Mouse (Mus musculus): ENCODE data around the gene Mlana. TPM values are rescaled to one million over a fixed set of nuclear protein-coding genes. Genes with fewer than 3 reads are reported as not detected.

Mlana gene
- total and polyA plus RNA-seq, 2 experiments from 2014 or later = not detected

GRCm38 (mm10) chr19:29670247-29670646 lies 27.4 kb upstream of the Mlana start:
- no peak for TF ChIP-seq CTCF (IDR thresholded peaks at IDR 0.05)

DNA sequence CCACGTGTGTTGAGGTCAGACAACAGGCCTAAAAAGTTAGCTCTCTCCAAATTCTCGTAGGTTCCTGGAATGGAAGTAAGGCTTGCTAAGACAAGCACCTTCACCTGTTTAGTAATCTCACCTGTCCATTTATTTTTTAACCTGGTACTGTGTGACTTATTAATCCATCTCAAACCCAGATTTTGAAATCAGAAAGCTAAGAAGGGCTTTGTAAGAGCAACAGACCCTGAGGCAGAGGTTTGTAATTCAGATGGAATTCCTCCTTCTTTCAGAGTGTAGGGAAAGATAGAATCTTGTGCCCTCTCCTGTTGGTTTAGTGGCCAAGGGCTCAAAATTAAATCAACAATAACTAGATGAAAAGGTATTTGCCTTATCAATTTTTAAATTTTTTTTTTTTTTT lies 26.5 kb upstream of the Mlana start:
- no peak for TF ChIP-seq CTCF (IDR thresholded peaks at IDR 0.05)
- H3K4me1 ChIP-seq (ENCODE audit: insufficient read depth, low read length) = no peaks in the 10 kb centered on the region
- H3K9ac ChIP-seq (replicated peaks; ENCODE audit: low read length, poor library complexity, severe bottlenecking) = no peak overlapping the region
- 85% methylated on average over 2 of the region's 2 CpGs for WGBS
- ATAC-seq (ENCODE audit: low FRiP score) = no peak
- H3K36me3 ChIP-seq (ENCODE audit: insufficient read depth, low read length) = no peaks in the 10 kb centered on the region
- H3K27ac ChIP-seq (ENCODE audit: low read depth, low read length) = no peak overlapping the region
- H3K4me3 ChIP-seq (ENCODE audit: low read depth, low read length) = no peak overlapping the region
- DNase-seq (ENCODE audit: low spot score) = no peak
- no peaks in the 10 kb centered on the region for H3K9me3 ChIP-seq (ENCODE audit: low read length)
- no peak overlapping the region for H3K4me2 ChIP-seq (ENCODE audit: low read depth, low read length, poor library complexity, severe bottlenecking)
- H3K27me3 ChIP-seq (ENCODE audit: insufficient read depth, low read length) = no peaks in the 10 kb centered on the region

More at GRCm38 (mm10) chr19:29670247-29670646, 27.4 kb upstream of the Mlana start:
- Histone ChIP-seq H3K27ac (ENCODE audit: low read depth, low read length) (no peak overlapping the region), H3K36me3 (ENCODE audit: insufficient read depth, low read length) (no peaks in the 10 kb centered on the region), H3K9me3 (ENCODE audit: low read length) (no peaks in the 10 kb centered on the region), H3K4me2 (ENCODE audit: low read depth, low read length, poor library complexity, severe bottlenecking) (no peak overlapping the region), H3K4me3 (ENCODE audit: low read depth, low read length) (no peak overlapping the region), H3K4me1 (ENCODE audit: insufficient read depth, low read length) (no peaks in the 10 kb centered on the region), H3K27me3 (ENCODE audit: insufficient read depth, low read length) (no peaks in the 10 kb centered on the region), H3K9ac (replicated peaks; ENCODE audit: low read length, poor library complexity, severe bottlenecking) (no peak overlapping the region)
- DNase-seq (ENCODE audit: low spot score) = no peak
- WGBS = 88% methylated on average over 6 of the region's 6 CpGs
- no peak for ATAC-seq (ENCODE audit: low FRiP score)

- no peak overlapping the region for H3K4me3 ChIP-seq (ENCODE audit: low read depth, low read length)
- H3K4me2 ChIP-seq (ENCODE audit: low read depth, low read length, poor library complexity, severe bottlenecking) = no peak overlapping the region
- no peaks in the 10 kb centered on the region for H3K27me3 ChIP-seq (ENCODE audit: insufficient read depth, low read length)
- H3K27ac ChIP-seq (ENCODE audit: low read depth, low read length) = no peak overlapping the region
- no peak overlapping the region for H3K9ac ChIP-seq (replicated peaks; ENCODE audit: low read length, poor library complexity, severe bottlenecking)
- H3K9me3 ChIP-seq (ENCODE audit: low read length) = no peaks in the 10 kb centered on the region
- no peak for DNase-seq (ENCODE audit: low spot score)
- no peaks in the 10 kb centered on the region for H3K36me3 ChIP-seq (ENCODE audit: insufficient read depth, low read length)
- H3K4me1 ChIP-seq (ENCODE audit: insufficient read depth, low read length) = no peaks in the 10 kb centered on the region
- WGBS = 95% methylated on average over 13 of the region's 13 CpGs
- ATAC-seq (ENCODE audit: low FRiP score) = no peak
- no peak for TF ChIP-seq CTCF (IDR thresholded peaks at IDR 0.05)
These were observed 25.0 kb upstream of the Mlana start for GRCm38 (mm10) chr19:29672660-29673059.

GRCm38 (mm10) chr19:29674946-29675345 lies 22.7 kb upstream of the Mlana start:
- Histone ChIP-seq H3K4me1 (ENCODE audit: insufficient read depth, low read length) (no peaks in the 10 kb centered on the region), H3K4me3 (ENCODE audit: low read depth, low read length) (no peak overlapping the region), H3K27ac (ENCODE audit: low read depth, low read length) (no peak overlapping the region), H3K9me3 (ENCODE audit: low read length) (no peaks in the 10 kb centered on the region), H3K9ac (replicated peaks; ENCODE audit: low read length, poor library complexity, severe bottlenecking) (no peak overlapping the region), H3K27me3 (ENCODE audit: insufficient read depth, low read length) (no peaks in the 10 kb centered on the region), H3K4me2 (ENCODE audit: low read depth, low read length, poor library complexity, severe bottlenecking) (no peak overlapping the region), H3K36me3 (ENCODE audit: insufficient read depth, low read length) (no peaks in the 10 kb centered on the region)
- ATAC-seq (ENCODE audit: low FRiP score) = no peak
- no peak for DNase-seq (ENCODE audit: low spot score)
- 95% methylated on average over 7 of the region's 7 CpGs for WGBS
- no peak for TF ChIP-seq CTCF (IDR thresholded peaks at IDR 0.05)

GRCm38 (mm10) chr19:29675562-29676078 lies 22.0 kb upstream of the Mlana start:
- no peak for TF ChIP-seq CTCF (IDR thresholded peaks at IDR 0.05)
- no peak overlapping the region for H3K4me3 ChIP-seq (ENCODE audit: low read depth, low read length)
- no peak overlapping the region for H3K9ac ChIP-seq (replicated peaks; ENCODE audit: low read length, poor library complexity, severe bottlenecking)
- H3K27me3 ChIP-seq (ENCODE audit: insufficient read depth, low read length) = no peaks in the 10 kb centered on the region
- H3K4me1 ChIP-seq (ENCODE audit: insufficient read depth, low read length) = no peaks in the 10 kb centered on the region
- H3K27ac ChIP-seq (ENCODE audit: low read depth, low read length) = no peak overlapping the region
- no peaks in the 10 kb centered on the region for H3K36me3 ChIP-seq (ENCODE audit: insufficient read depth, low read length)
- DNase-seq (ENCODE audit: low spot score) (no peak), ATAC-seq (ENCODE audit: low FRiP score) (no peak)
- H3K4me2 ChIP-seq (ENCODE audit: low read depth, low read length, poor library complexity, severe bottlenecking) = no peak overlapping the region
- no peaks in the 10 kb centered on the region for H3K9me3 ChIP-seq (ENCODE audit: low read length)
- WGBS = 75% methylated on average over 9 of the region's 9 CpGs

DNA sequence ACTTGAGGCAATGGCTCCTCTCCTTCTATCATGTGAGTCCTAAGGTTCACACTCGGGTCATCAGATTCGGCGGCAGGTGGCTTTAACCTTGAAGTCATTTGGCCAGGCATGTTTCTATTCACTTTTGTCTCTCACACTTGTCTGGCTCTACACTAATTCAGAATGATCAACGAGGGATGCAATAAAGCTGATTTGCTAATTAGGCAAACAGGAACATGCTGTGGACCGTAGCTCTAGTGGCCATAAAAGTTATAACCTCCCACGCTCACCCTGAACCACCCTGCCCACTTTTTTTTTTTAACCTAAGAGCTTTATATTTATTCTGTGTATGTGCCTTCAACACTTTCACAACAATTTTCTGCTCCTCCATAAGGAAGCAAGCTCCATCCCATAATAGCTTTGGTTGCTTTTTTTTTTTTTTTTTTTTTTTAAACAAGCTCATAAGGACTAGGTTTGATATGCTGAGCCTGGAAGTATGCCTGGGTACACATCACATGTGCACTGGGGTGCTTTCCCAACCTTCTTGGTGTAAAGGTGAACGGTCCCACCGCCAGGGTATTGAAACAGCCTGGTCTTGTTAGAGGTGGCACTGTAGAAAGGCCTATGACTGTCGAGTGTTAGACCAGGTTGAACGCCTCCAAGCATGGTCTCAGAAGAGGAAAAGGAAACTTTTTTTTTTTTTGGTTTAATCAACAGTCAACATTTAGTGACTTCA lies 21.0 kb upstream of the Mlana start:
- Histone ChIP-seq H3K4me3 (ENCODE audit: low read depth, low read length) (no peak overlapping the region), H3K27ac (ENCODE audit: low read depth, low read length) (no peak overlapping the region), H3K27me3 (ENCODE audit: insufficient read depth, low read length) (no peaks in the 10 kb centered on the region), H3K36me3 (ENCODE audit: insufficient read depth, low read length) (no peaks in the 10 kb centered on the region), H3K9me3 (ENCODE audit: low read length) (no peaks in the 10 kb centered on the region), H3K9ac (replicated peaks; ENCODE audit: low read length, poor library complexity, severe bottlenecking) (no peak overlapping the region), H3K4me2 (ENCODE audit: low read depth, low read length, poor library complexity, severe bottlenecking) (no peak overlapping the region), H3K4me1 (ENCODE audit: insufficient read depth, low read length) (no peaks in the 10 kb centered on the region)
- 89% methylated on average over 10 of the region's 10 CpGs for WGBS
- DNase-seq (ENCODE audit: low spot score) = no peak
- TF ChIP-seq CTCF (IDR thresholded peaks at IDR 0.05) = no peak
- no peak for ATAC-seq (ENCODE audit: low FRiP score)

All from midbrain, postnatal 0 days (tissue).